Mouse (Mus musculus) limb, embryonic 11.5 days (tissue): ENCODE data around the gene Dvl1. TPM values are rescaled to one million over a fixed set of nuclear protein-coding genes. Genes with fewer than 3 reads are reported as not detected.

Experiments
- ATAC-seq: fragments of 200-750 bp; cut with Nextera tagmentation; 2 replicates; pipeline ENCODE4 v1.8.0; 2017; ENCODE audit warnings: low read depth; ENCODE audit not compliant: insufficient number of reproducible peaks, low FRiP score, low TSS enrichment
- DNase-seq: peaks from one replicate; pipeline ENCODE4 v3.0.0-alpha.2; 2015; ENCODE audit warnings: low spot score
- H3K27ac ChIP-seq: fragments of 300-500 bp; sonication (generic); replicated peaks from 2 replicates; pipeline ENCODE4 v1.5.1; 2014; ENCODE audit warnings: low read depth, mild to moderate bottlenecking, low read length
- H3K27me3 ChIP-seq: fragments of 300-500 bp; sonication (generic); 2 replicates; pipeline ENCODE4 v1.6.1; 2014; ENCODE audit warnings: mild to moderate bottlenecking, low read length, mixed read lengths; ENCODE audit not compliant: control insufficient read depth, insufficient read depth
- H3K36me3 ChIP-seq: fragments of 300-500 bp; sonication (generic); 2 replicates; pipeline ENCODE4 v1.6.1; 2014; ENCODE audit warnings: mild to moderate bottlenecking, low read length, moderate library complexity, mixed read lengths; ENCODE audit not compliant: control insufficient read depth, insufficient read depth
- H3K4me1 ChIP-seq: fragments of 300-500 bp; sonication (generic); 2 replicates; pipeline ENCODE4 v1.6.1; 2014; ENCODE audit warnings: low read length, mixed read lengths; ENCODE audit not compliant: control insufficient read depth, insufficient read depth
- H3K4me2 ChIP-seq: fragments of 300-500 bp; sonication (generic); 2 replicates; pipeline ENCODE4 v1.6.1; 2014; ENCODE audit warnings: low read depth, mild to moderate bottlenecking, moderate library complexity; ENCODE audit not compliant: severe bottlenecking
- H3K4me3 ChIP-seq: fragments of 300-500 bp; sonication (generic); 2 replicates; pipeline ENCODE4 v1.5.1; 2014; ENCODE audit warnings: low read depth, low read length
- H3K9ac ChIP-seq: fragments of 300-500 bp; sonication (generic); 2 replicates; pipeline ENCODE4 v1.6.1; 2014; ENCODE audit warnings: mild to moderate bottlenecking, low read length
- H3K9me3 ChIP-seq: fragments of 300-500 bp; sonication (generic); 2 replicates; pipeline ENCODE4 v1.6.1; 2016; ENCODE audit warnings: low read length; ENCODE audit not compliant: control insufficient read depth
- WGBS: fragments of 180-500 bp; shearing (Covaris S2); extraction: QIAGEN DNeasy Blood & Tissue Kit; methylation state at CpG from one replicate; pipeline ENCODE4 v1.1.7; 2014; 5-methylcytosine and 5-hydroxymethylcytosine counted together
- polyA plus RNA-seq: library from polyadenylated mRNA; unstranded; fragments of >200 nt; fragmentation: Nextera tagmentation; extraction: Ambion mirVana; gene quantifications from 2 replicates; pipeline ENCODE4 v1.2.1, GENCODE M21; 2014

Dvl1 gene
- polyA plus RNA-seq = 8.1 and 9.1 TPM in 2 replicates

DNA sequence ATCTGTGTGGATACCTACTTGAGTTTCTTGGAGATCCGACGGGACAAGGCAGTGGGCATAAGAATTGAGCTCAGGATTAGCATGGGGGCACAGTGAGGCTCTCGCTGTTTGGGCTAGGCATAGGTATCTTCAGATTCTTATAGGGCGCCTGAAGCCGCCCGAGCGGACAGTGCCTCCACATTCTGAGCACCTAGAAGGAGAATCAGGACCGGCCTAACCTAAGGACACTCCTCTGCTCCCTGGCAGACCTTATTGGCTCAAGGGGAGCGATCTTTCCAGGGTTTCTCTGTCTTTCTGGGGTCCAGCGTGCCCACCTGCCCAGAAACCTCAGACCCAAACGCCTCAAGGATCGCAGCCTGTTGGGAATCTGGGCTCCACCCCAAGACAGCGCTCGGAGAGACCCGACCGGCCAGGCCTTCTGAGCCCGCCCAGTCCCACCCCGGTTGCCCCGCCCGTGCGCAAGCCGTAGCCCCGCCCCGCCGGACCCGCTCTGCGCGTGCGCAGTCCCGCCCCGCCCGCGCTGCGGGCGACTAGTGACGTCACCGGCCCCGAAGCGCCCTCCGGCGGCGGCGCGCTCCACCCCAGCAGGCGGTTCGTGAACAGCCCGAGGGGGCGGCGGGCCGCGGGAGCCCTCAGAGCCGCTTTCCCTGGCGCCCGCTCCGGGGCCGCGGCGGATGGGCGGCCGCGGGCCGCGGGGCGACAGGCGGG, at the start of gene Dvl1:
Gene Dvl1, plus strand, starts transcription at position 532 of the 708 bp plus-strand sequence.
- Histone ChIP-seq H3K4me2 (peak within 1 kb of the TSS; percentile 85), H3K9me3 (no peaks in the 10 kb centered on the region), H3K36me3 (no peaks in the 10 kb centered on the region), H3K4me1 (peaks cover 9% of the 10 kb centered on the region), H3K27ac (0 out of 2 replicates have a peak within 1 kb of the TSS, but pooled peaks have one; percentile 1), H3K4me3 (peak within 1 kb of the TSS; percentile 76), H3K9ac (peak within 1 kb of the TSS; percentile 63), H3K27me3 (no peaks in the 10 kb centered on the region)
- ATAC-seq (peak; percentile 85), DNase-seq (peak; percentile 95)
- 3% methylated on average over 42 of the region's 65 CpGs for WGBS

DNA sequence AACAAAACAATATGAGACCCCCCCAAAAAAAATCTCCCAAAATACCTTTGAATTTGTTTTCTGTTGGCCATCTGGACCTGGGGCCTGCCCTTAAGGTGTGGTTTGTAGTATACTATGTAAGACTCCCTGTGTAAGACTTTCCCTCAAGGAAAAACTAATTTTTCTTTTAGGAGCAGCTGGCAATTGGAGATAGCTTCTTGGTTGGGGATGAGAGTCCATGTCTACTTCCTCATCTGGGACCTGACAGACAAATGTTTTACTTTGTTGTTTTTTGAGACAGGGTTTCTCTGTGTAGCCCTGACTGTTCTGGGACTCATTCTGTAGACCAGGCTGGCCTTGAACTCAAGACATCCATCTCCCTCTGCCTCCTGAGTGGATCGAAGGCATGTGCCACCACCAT, 45.1 kb upstream of the Dvl1 start:
- Histone ChIP-seq H3K36me3 (no peaks in the 10 kb centered on the region), H3K4me1 (peaks cover 9% of the 10 kb centered on the region; the same call in 1 of the 2 replicates), H3K27me3 (no peaks in the 10 kb centered on the region), H3K27ac (no peak overlapping the region), H3K4me3 (no peak overlapping the region), H3K9me3 (no peaks in the 10 kb centered on the region), H3K9ac (no peak overlapping the region), H3K4me2 (no peak overlapping the region)
- 100% methylated on average over 1 of the region's 1 CpGs for WGBS
- no peak for ATAC-seq
- no peak for DNase-seq

DNA sequence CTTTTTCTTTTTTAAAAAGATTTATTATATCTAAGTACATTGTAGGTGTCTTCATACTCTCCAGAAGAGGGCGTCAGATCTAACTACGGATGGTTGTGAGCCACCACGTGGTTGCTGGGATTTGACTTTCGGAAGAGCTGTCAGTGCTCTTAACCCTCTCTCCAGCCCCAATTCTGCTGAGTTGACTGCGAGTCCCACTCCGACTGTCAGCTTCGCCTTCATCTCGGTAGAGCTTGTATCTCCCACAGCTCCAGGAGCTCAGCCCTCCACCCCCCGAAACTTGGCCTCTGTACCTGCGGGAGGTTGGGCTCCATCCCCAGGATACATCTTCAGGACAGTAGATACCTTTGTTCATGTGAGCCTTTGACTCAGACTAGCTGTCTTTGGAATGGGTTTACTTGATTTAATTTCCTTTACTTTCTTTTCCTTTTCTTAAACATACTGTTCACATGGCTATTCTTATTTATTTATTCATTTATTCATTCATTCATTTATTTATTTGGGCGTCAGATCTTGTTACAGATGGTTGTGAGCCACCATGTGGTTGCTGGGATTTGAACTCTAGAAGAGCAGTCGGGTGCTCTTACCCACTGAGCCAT, 44.4 kb upstream of the Dvl1 start, which contains the start of gene Mrpl20:
Gene Mrpl20, plus strand, starts transcription at position 138 of the 599 bp plus-strand sequence.
- Histone ChIP-seq H3K27me3 (no peaks in the 10 kb centered on the region), H3K27ac (no peak within 1 kb of the TSS), H3K36me3 (peaks cover 4% of the 10 kb centered on the region; the same call in 1 of the 2 replicates), H3K9me3 (no peaks in the 10 kb centered on the region), H3K4me1 (peaks cover 9% of the 10 kb centered on the region; the same call in 1 of the 2 replicates), H3K4me3 (peak within 1 kb of the TSS; percentile 82), H3K9ac (peak within 1 kb of the TSS; percentile 74), H3K4me2 (peak within 1 kb of the TSS; percentile 55)
- 10% methylated on average over 12 of the region's 12 CpGs for WGBS
- ATAC-seq (no peak), DNase-seq (peak; percentile 34)

DNA sequence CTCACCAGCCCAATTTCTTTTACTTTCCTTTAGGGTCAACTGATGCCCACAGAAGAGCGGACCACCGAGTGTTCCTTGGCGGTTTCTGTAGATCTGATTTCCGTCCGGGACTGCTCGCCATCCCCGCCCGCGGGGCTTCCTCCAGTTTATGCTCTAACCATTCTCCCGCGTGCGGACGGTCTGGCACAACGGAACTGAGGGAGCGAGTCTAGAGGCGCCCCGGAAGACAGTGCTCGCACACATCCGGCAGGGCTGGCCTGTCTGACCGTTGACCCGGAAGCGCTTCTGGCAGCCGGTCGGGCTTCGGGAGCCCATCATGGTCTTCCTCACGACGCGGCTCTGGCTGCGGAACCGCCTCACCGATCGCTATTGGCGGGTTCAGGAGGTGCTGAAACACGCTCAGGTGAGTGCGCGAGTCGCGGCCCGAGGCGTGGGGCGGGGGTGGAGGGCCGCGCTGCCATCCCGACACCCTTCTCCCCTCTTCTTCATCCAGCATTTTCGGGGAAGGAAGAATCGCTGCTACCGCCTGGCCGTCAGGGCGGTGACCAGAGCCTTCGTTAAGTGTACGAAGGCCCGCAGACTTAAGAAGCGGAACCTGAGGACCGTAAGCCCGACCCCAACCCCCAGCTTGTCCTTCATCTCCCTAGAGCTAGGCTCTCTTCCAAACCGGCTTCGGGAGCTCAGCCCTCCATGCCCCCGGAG, 43.7 kb upstream of the Dvl1 start:
- ATAC-seq (peak; percentile 93), DNase-seq (peak; percentile 99)
- H3K36me3 ChIP-seq = peaks cover 11% of the 10 kb centered on the region
- no peaks in the 10 kb centered on the region for H3K27me3 ChIP-seq
- H3K27ac ChIP-seq = no peak overlapping the region
- H3K4me1 ChIP-seq = peaks cover 9% of the 10 kb centered on the region; the same call in 1 of the 2 replicates
- H3K9ac ChIP-seq = peak overlapping the region; percentile 74
- WGBS = under 1% methylated on average over 56 of the region's 58 CpGs
- H3K4me3 ChIP-seq = peak overlapping the region; percentile 82
- H3K9me3 ChIP-seq = no peaks in the 10 kb centered on the region
- H3K4me2 ChIP-seq = peak overlapping the region; percentile 55

DNA sequence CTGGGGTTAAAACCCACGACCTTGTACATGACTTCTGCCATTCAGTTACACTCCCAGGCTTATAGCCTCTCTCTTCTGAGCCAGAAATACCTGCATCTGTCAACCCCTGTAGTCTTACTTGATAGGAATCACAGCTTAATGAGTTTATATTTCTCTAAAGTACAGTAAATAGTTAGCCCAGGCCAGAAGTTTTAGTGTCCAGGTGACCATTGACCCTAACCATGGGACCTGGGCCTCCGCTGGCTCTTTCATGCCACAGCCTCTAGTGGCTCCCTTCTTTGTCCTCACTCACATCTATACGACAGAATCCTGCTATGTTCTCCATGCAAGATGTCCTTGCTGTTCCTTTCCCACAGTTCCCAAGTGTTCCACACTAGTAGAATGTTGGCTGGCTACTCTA, 39.4 kb upstream of the Dvl1 start:
- no peak overlapping the region for H3K9ac ChIP-seq
- ATAC-seq (no peak), DNase-seq (no peak)
- H3K36me3 ChIP-seq = peaks cover 23% of the 10 kb centered on the region
- WGBS = 91% methylated on average over 3 of the region's 3 CpGs
- H3K27ac ChIP-seq = no peak overlapping the region
- H3K4me2 ChIP-seq = no peak overlapping the region
- no peaks in the 10 kb centered on the region for H3K9me3 ChIP-seq
- no peaks in the 10 kb centered on the region for H3K27me3 ChIP-seq
- H3K4me1 ChIP-seq = peaks cover 9% of the 10 kb centered on the region; the same call in 1 of the 2 replicates
- H3K4me3 ChIP-seq = no peak overlapping the region

DNA sequence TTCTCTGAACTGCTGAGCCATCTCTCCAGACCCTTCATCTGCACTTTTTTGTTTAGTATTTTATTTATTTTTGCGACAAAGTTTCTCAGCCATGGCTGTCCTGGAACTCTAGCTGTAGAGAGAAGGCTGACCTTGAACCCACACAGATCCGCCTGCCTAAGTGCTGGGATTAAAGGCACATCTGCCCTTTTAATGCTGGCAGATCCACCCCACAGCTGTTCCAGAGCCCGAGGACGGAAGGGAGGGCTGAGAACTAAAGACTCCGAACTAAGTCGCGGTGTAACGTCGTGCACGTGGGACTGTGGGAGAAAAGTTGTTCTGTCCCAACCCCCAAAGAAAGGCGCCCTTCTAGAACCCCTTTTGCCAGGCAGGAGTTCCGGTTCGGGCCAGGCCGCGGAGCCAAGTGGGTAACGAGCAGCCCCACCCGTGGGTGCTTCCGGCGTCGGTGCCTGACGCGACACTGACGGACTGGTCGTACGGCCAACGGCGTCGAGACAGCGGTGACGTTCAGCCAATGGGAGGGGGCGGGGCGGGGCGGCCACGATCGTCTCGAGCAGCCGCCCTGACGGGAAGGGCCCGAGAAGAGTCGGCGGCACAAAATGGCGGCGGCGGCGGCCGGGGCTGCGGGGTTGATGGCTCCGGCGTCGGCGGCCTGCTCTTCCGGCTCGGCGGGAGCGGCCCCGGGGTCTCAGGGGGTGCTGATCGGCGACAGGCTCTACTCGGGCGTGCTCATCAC, 35.1 kb upstream of the Dvl1 start, which contains the start of gene Ccnl2:
Gene Ccnl2, plus strand, starts transcription at position 561 of the 736 bp plus-strand sequence.
- Histone ChIP-seq H3K4me2 (peak within 1 kb of the TSS; percentile 89), H3K9me3 (no peaks in the 10 kb centered on the region), H3K4me1 (peaks cover 9% of the 10 kb centered on the region), H3K27me3 (no peaks in the 10 kb centered on the region), H3K9ac (peak within 1 kb of the TSS; percentile 99), H3K36me3 (peaks cover 41% of the 10 kb centered on the region), H3K4me3 (peak within 1 kb of the TSS; percentile 100), H3K27ac (peak within 1 kb of the TSS; percentile 90)
- DNase-seq (peak; percentile 96), ATAC-seq (peak; percentile 98)
- WGBS = under 1% methylated on average over 58 of the region's 60 CpGs

DNA sequence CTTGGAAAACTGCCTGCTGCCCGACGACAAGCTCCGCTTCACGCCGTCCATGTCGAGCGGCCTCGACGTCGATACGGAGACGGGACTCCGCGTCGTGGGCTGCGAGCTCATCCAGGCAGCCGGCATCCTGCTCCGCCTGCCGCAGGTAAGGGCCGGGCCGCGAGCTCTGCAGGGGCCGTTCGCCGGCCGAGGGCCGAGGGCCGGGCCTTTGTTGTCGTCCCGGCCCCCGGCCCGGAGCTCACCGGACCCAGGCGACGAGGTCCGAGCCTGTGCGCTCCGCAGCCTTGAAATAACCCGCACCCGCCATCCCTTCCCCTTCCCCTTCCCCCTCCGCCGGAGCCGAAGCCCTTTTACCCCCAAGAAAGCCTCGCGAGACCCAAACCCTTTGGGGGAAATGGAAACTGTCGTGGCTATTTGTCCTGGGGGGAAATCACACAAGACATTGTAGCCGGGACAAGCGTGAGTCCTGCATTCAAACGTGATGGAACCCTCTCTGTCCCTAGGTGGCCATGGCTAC, 34.5 kb upstream of the Dvl1 start:
- ATAC-seq (peak; percentile 19; the same call in 1 of the 2 replicates), DNase-seq (peak; percentile 47)
- WGBS = under 1% methylated on average over 49 of the region's 49 CpGs
- Histone ChIP-seq H3K9me3 (no peaks in the 10 kb centered on the region), H3K27me3 (no peaks in the 10 kb centered on the region), H3K4me1 (peaks cover 9% of the 10 kb centered on the region), H3K36me3 (peaks cover 40% of the 10 kb centered on the region), H3K27ac (peak overlapping the region; percentile 79), H3K4me2 (peak overlapping the region; percentile 89), H3K4me3 (peak overlapping the region; percentile 100), H3K9ac (peak overlapping the region; percentile 99)
